Mouse (Mus musculus) heart, embryonic 10.5 days (tissue): Measurements from ENCODE around the gene Dnajb5. TPM values are rescaled to one million over a fixed set of nuclear protein-coding genes. Genes with fewer than 3 reads are reported as not detected.

Experiments
- DNase-seq: peaks from one replicate; pipeline ENCODE4 v3.0.0-alpha.2; 2017; ENCODE audit warnings: low spot score
- H3K27ac ChIP-seq: fragments of 300-500 bp; sonication (generic); 2 replicates; pipeline ENCODE4 v1.5.1; 2016; ENCODE audit warnings: mild to moderate bottlenecking
- H3K27me3 ChIP-seq: fragments of 300-500 bp; sonication (generic); 2 replicates; pipeline ENCODE4 v1.6.1; 2016; ENCODE audit warnings: mild to moderate bottlenecking; ENCODE audit not compliant: poor library complexity, insufficient read depth, severe bottlenecking
- H3K36me3 ChIP-seq: fragments of 300-500 bp; sonication (generic); 2 replicates; pipeline ENCODE4 v1.6.1; 2016; ENCODE audit warnings: mild to moderate bottlenecking, moderate library complexity
- H3K4me1 ChIP-seq: fragments of 300-500 bp; sonication (generic); 2 replicates; pipeline ENCODE4 v1.6.1; 2016; ENCODE audit warnings: mild to moderate bottlenecking
- H3K4me3 ChIP-seq: fragments of 300-500 bp; sonication (generic); 2 replicates; pipeline ENCODE4 v1.5.1; 2016; ENCODE audit warnings: mild to moderate bottlenecking, moderate library complexity
- H3K9me3 ChIP-seq: fragments of 300-500 bp; sonication (generic); 2 replicates; pipeline ENCODE4 v1.6.1; 2016; ENCODE audit warnings: mild to moderate bottlenecking, moderate library complexity
- WGBS: fragments of 180-500 bp; shearing (Covaris S2); methylation state at CpG from one replicate; pipeline ENCODE4 v1.1.7; 2016; 5-methylcytosine and 5-hydroxymethylcytosine counted together
- polyA plus RNA-seq: library from polyadenylated mRNA; unstranded; fragments of >200 nt; fragmentation: Nextera tagmentation; extraction: Ambion mirVana; gene quantifications from 2 replicates; pipeline ENCODE4 v1.2.1, GENCODE M21; 2016

Dnajb5 gene
- polyA plus RNA-seq, 1 experiment from 2014 or later = 11.4 TPM

DNA sequence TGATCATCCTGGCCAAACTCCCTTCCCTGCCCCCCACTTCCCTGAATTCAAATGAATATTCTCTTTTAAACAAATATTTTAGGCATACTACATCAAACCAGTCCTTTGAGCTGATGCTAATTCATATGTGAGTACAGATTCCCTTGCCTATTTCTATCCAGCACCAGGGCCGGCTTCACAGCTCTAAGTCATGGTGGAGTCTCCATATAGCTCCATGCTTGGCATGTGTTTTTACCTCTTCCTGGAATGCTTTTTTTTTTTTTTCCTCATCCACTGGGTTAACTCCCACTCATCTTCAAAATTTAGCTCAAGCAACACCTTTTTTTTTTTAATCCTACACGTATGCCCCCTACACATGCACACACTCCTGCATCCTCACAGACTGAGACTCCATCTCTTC lies 28.1 kb upstream of the Dnajb5 start:
- Histone ChIP-seq H3K36me3 (no peaks in the 10 kb centered on the region), H3K27ac (no peak overlapping the region), H3K4me1 (peaks cover 12% of the 10 kb centered on the region), H3K4me3 (no peak overlapping the region), H3K27me3 (peaks cover 75% of the 10 kb centered on the region), H3K9me3 (no peaks in the 10 kb centered on the region)
- WGBS = 81% methylated on average over 2 of the region's 2 CpGs
- DNase-seq = no peak

- 69% methylated on average over 6 of the region's 6 CpGs for WGBS
- DNase-seq = peak; percentile 62
- Histone ChIP-seq H3K36me3 (no peaks in the 10 kb centered on the region), H3K9me3 (no peaks in the 10 kb centered on the region), H3K4me3 (no peak overlapping the region), H3K4me1 (peaks cover 9% of the 10 kb centered on the region), H3K27ac (no peak overlapping the region), H3K27me3 (peaks cover 74% of the 10 kb centered on the region)
Observed at GRCm38 (mm10) chr4:42922056-42922455, 27.6 kb upstream of the Dnajb5 start.

- DNase-seq = peak; percentile 69
- H3K27me3 ChIP-seq = peaks cover 70% of the 10 kb centered on the region
- 84% methylated on average over 8 of the region's 8 CpGs for WGBS
- no peak overlapping the region for H3K4me3 ChIP-seq
- no peak overlapping the region for H3K27ac ChIP-seq
- peaks cover 5% of the 10 kb centered on the region for H3K4me1 ChIP-seq
- no peaks in the 10 kb centered on the region for H3K36me3 ChIP-seq
- no peaks in the 10 kb centered on the region for H3K9me3 ChIP-seq
Observed at GRCm38 (mm10) chr4:42922461-42922860, 27.2 kb upstream of the Dnajb5 start.

DNA sequence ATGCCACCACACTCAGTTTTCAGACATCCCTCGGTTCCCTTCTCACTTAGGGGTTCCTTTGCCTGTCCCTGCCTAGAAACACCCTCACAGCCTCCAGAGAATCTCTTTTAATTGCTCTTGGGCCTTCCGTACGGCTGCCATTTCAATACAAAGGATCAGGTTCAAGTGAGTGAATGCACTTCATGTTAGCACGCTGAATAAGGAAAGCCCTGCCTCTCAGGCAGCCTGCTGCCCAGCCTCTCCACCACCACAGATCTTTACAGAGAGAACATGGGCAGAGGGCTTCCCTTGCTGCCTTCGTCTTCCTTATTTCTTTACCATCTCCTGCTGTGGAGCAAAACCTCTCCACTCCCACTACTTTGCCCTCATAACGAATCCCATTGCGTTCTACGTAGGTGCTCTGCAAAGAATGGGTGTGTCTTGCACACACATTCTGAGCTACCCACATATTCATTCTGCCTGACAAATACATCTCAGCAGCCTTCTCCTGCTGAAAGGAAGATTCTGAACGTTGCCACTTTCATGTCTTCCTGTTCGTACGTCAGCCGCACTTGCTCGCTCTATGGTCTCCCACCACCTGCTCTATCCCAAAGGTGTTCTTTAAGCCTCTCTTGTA lies 25.4 kb upstream of the Dnajb5 start:
- Histone ChIP-seq H3K4me1 (no peaks in the 10 kb centered on the region), H3K36me3 (no peaks in the 10 kb centered on the region), H3K9me3 (no peaks in the 10 kb centered on the region), H3K27me3 (peaks cover 53% of the 10 kb centered on the region), H3K27ac (no peak overlapping the region), H3K4me3 (no peak overlapping the region)
- peak; percentile 55 for DNase-seq
- WGBS = 73% methylated on average over 13 of the region's 13 CpGs

GRCm38 (mm10) chr4:42928209-42928608 lies 21.4 kb upstream of the Dnajb5 start:
- peaks cover 23% of the 10 kb centered on the region for H3K4me1 ChIP-seq
- peak; percentile 58 for DNase-seq
- peaks cover 30% of the 10 kb centered on the region; the same call in 1 of the 2 replicates for H3K27me3 ChIP-seq
- no peaks in the 10 kb centered on the region for H3K36me3 ChIP-seq
- no peak overlapping the region for H3K27ac ChIP-seq
- no peaks in the 10 kb centered on the region for H3K9me3 ChIP-seq
- H3K4me3 ChIP-seq = no peak overlapping the region
- WGBS = 73% methylated on average over 5 of the region's 5 CpGs

DNA sequence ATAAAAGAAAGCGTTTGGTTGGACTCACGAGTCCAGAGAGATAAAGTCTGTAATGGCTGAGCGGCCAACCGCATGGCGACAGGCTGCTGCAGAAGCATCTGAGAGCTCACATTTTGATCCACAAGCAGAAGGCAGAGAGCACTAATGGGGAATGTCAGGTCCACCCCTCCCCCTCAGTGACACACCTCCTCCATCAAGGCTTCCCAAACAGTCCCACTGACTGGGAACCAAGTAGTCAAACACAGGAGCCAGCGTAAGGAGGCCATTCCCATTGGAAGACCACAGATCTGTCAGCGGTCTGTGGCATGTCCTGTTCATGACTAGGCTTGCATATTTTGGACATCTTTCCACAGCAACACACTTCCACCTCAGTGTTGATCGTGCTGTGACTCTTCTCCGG lies 20.7 kb upstream of the Dnajb5 start:
- H3K4me1 ChIP-seq = peaks cover 31% of the 10 kb centered on the region
- no peak overlapping the region for H3K4me3 ChIP-seq
- 88% methylated on average over 9 of the region's 9 CpGs for WGBS
- peak; percentile 63 for DNase-seq
- H3K36me3 ChIP-seq = no peaks in the 10 kb centered on the region
- H3K27ac ChIP-seq = no peak overlapping the region
- H3K27me3 ChIP-seq = peaks cover 27% of the 10 kb centered on the region; the same call in 1 of the 2 replicates
- H3K9me3 ChIP-seq = no peaks in the 10 kb centered on the region

GRCm38 (mm10) chr4:42932229-42932969 lies 17.2 kb upstream of the Dnajb5 start:
- H3K27me3 ChIP-seq = peaks cover 37% of the 10 kb centered on the region
- peak overlapping the region; percentile 69 for H3K27ac ChIP-seq
- no peaks in the 10 kb centered on the region for H3K9me3 ChIP-seq
- peak; percentile 75 for DNase-seq
- H3K36me3 ChIP-seq = no peaks in the 10 kb centered on the region
- H3K4me1 ChIP-seq = peaks cover 37% of the 10 kb centered on the region
- H3K4me3 ChIP-seq = no peak overlapping the region
- 43% methylated on average over 8 of the region's 8 CpGs for WGBS

GRCm38 (mm10) chr4:42933630-42934029 lies 16.0 kb upstream of the Dnajb5 start:
- Histone ChIP-seq H3K36me3 (no peaks in the 10 kb centered on the region), H3K4me1 (peaks cover 42% of the 10 kb centered on the region), H3K27ac (peak overlapping the region; percentile 69), H3K4me3 (peak overlapping the region; percentile 45), H3K27me3 (peaks cover 49% of the 10 kb centered on the region), H3K9me3 (no peaks in the 10 kb centered on the region)
- peak; percentile 89 for DNase-seq
- 11% methylated on average over 22 of the region's 22 CpGs for WGBS

DNA sequence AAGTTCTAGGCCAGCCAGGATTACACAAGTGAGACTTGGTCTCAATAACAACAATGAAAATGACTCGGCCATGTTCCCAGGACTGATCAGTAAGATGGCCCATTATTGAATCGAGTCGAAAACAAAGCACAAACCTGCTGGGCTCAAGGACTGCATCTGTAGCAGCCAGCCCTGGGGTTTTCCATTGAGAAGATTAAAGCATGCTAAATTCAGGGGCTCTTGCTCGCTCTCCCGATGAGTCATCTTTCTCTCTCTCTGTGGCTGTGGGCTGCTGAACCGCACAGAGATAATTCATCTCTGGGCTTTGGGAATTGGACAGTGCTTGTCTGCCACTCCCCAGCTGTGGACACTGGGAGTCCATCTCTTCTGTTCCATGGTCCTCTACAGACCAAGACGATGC lies 8.2 kb upstream of the Dnajb5 start:
- Histone ChIP-seq H3K36me3 (no peaks in the 10 kb centered on the region), H3K9me3 (no peaks in the 10 kb centered on the region), H3K27ac (no peak overlapping the region), H3K27me3 (peaks cover 55% of the 10 kb centered on the region), H3K4me1 (peaks cover 6% of the 10 kb centered on the region; the same call in 1 of the 2 replicates), H3K4me3 (no peak overlapping the region)
- 71% methylated on average over 7 of the region's 7 CpGs for WGBS
- no peak for DNase-seq

- no peak overlapping the region for H3K27ac ChIP-seq
- no peaks in the 10 kb centered on the region for H3K36me3 ChIP-seq
- H3K4me1 ChIP-seq = no peaks in the 10 kb centered on the region; the same call in 1 of the 2 replicates
- no peaks in the 10 kb centered on the region for H3K9me3 ChIP-seq
- 76% methylated on average over 5 of the region's 5 CpGs for WGBS
- no peak for DNase-seq
- H3K4me3 ChIP-seq = no peak overlapping the region
- peaks cover 55% of the 10 kb centered on the region for H3K27me3 ChIP-seq
Observed at GRCm38 (mm10) chr4:42943341-42943740, 6.3 kb upstream of the Dnajb5 start.

GRCm38 (mm10) chr4:42944185-42944584 lies 5.4 kb upstream of the Dnajb5 start:
- WGBS = 77% methylated on average over 9 of the region's 9 CpGs
- no peaks in the 10 kb centered on the region for H3K9me3 ChIP-seq
- H3K27ac ChIP-seq = no peak overlapping the region
- DNase-seq = no peak
- no peaks in the 10 kb centered on the region for H3K36me3 ChIP-seq
- peaks cover 4% of the 10 kb centered on the region for H3K4me1 ChIP-seq
- no peak overlapping the region for H3K4me3 ChIP-seq
- H3K27me3 ChIP-seq = peaks cover 49% of the 10 kb centered on the region

GRCm38 (mm10) chr4:42945043-42945442 lies 4.6 kb upstream of the Dnajb5 start:
- Histone ChIP-seq H3K27ac (no peak overlapping the region), H3K4me3 (no peak overlapping the region), H3K4me1 (peaks cover 13% of the 10 kb centered on the region), H3K27me3 (peaks cover 42% of the 10 kb centered on the region), H3K36me3 (no peaks in the 10 kb centered on the region), H3K9me3 (no peaks in the 10 kb centered on the region)
- DNase-seq = no peak
- 9% methylated on average over 6 of the region's 6 CpGs for WGBS

- no peak overlapping the region for H3K27ac ChIP-seq
- 89% methylated on average over 3 of the region's 3 CpGs for WGBS
- H3K36me3 ChIP-seq = no peaks in the 10 kb centered on the region
- no peak for DNase-seq
- no peak overlapping the region for H3K4me3 ChIP-seq
- H3K9me3 ChIP-seq = no peaks in the 10 kb centered on the region
- peaks cover 39% of the 10 kb centered on the region for H3K27me3 ChIP-seq
- peaks cover 17% of the 10 kb centered on the region for H3K4me1 ChIP-seq
Observed at GRCm38 (mm10) chr4:42945445-42945844, 4.2 kb upstream of the Dnajb5 start.
